Mouse (Mus musculus) C2C12 (cell line): ENCODE measurements at regions not wholly inside any gene's neighbourhood (a gene's known extent, or its start where the extent isn't known, plus 50 kb on each side); places are given as distances from the start of the nearest gene placed in this dataset.

ENCODE experiments used
- H3K27me3 ChIP-seq: one replicate; pipeline ENCODE4 v1.6.1; 2011; ENCODE audit not compliant: control insufficient read depth, insufficient read depth, insufficient read length
- H3K36me3 ChIP-seq: one replicate; pipeline ENCODE4 v1.6.1; 2011; ENCODE audit not compliant: control insufficient read depth, insufficient read depth
- H3K4me3 ChIP-seq: one replicate; pipeline ENCODE4 v1.5.1; 2011; ENCODE audit warnings: mild to moderate bottlenecking, control low read depth; ENCODE audit not compliant: poor library complexity, insufficient read depth, severe bottlenecking
- H3K79me2 ChIP-seq: one replicate; pipeline ENCODE4 v1.6.1; 2011; ENCODE audit not compliant: control insufficient read depth, insufficient read depth
- H3K79me3 ChIP-seq: one replicate; pipeline ENCODE4 v1.6.1; 2011; ENCODE audit warnings: low read depth, control low read depth
- H3ac ChIP-seq: one replicate; pipeline ENCODE3; 2011; ENCODE audit warnings: low read depth; ENCODE audit not compliant: control insufficient read depth, insufficient read length
- CEBPB ChIP-seq: IDR thresholded peaks from one replicate; pipeline ENCODE4 v1.6.1; 2011; ENCODE audit warnings: low read depth, mild to moderate bottlenecking, control low read depth, moderate library complexity
- CTCF ChIP-seq: IDR thresholded peaks from one replicate; pipeline ENCODE4 v1.5.1; 2011; ENCODE audit not compliant: control insufficient read depth, insufficient read depth, insufficient read length
- FOSL1 ChIP-seq: IDR thresholded peaks from one replicate; pipeline ENCODE4 v1.8.0; 2011; ENCODE audit warnings: mild to moderate bottlenecking, low read length; ENCODE audit not compliant: poor library complexity, insufficient read depth, severe bottlenecking
- MAX ChIP-seq: IDR thresholded peaks from one replicate; pipeline ENCODE4 v1.6.1; 2011; ENCODE audit warnings: mild to moderate bottlenecking, control low read depth
- MYOD1 ChIP-seq: IDR thresholded peaks from one replicate; pipeline ENCODE4 v1.6.1; 2011; ENCODE audit warnings: low read depth; ENCODE audit not compliant: control insufficient read depth, insufficient read length
- MYOG ChIP-seq: IDR thresholded peaks from one replicate; pipeline ENCODE4 v1.6.1; 2011; ENCODE audit not compliant: control insufficient read depth, insufficient read length; ENCODE audit errors: extremely low read depth
- USF1 ChIP-seq: IDR thresholded peaks from one replicate; pipeline ENCODE4 v1.6.1; 2011; ENCODE audit warnings: low read depth, mild to moderate bottlenecking, control low read depth, moderate library complexity

- no peak overlapping the region for H3ac ChIP-seq
- no peaks in the 10 kb centered on the region for H3K79me2 ChIP-seq
- H3K27me3 ChIP-seq = no peaks in the 10 kb centered on the region
- H3K4me3 ChIP-seq = no peak overlapping the region
- TF ChIP-seq FOSL1 (no peak), CTCF (no peak), USF1 (no peak), MYOG (no peak), MAX (no peak), CEBPB (no peak), MYOD1 (no peak)
- no peaks in the 10 kb centered on the region for H3K36me3 ChIP-seq
- no peaks in the 10 kb centered on the region for H3K79me3 ChIP-seq
Observed at GRCm38 (mm10) chr19:28190250-28190649, 179.3 kb upstream of the Rfx3 start.

- no peaks in the 10 kb centered on the region for H3K79me3 ChIP-seq
Observed at GRCm38 (mm10) chr19:28188363-28188762, 177.4 kb upstream of the Rfx3 start.

GRCm38 (mm10) chr19:28182411-28183182 is 171.6 kb upstream of the Rfx3 start:
- no peaks in the 10 kb centered on the region for H3K36me3 ChIP-seq
- H3ac ChIP-seq = no peak overlapping the region
- H3K79me3 ChIP-seq = no peaks in the 10 kb centered on the region
- H3K4me3 ChIP-seq = no peak overlapping the region
- no peaks in the 10 kb centered on the region for H3K79me2 ChIP-seq
- TF ChIP-seq USF1 (no peak), MYOD1 (no peak), MAX (no peak), CEBPB (no peak), CTCF (no peak), MYOG (no peak), FOSL1 (no peak)
- H3K27me3 ChIP-seq = no peaks in the 10 kb centered on the region

More at GRCm38 (mm10) chr19:28188363-28188762, 177.4 kb upstream of the Rfx3 start:
- no peaks in the 10 kb centered on the region for H3K79me2 ChIP-seq
- no peaks in the 10 kb centered on the region for H3K36me3 ChIP-seq
- no peak overlapping the region for H3K4me3 ChIP-seq
- no peaks in the 10 kb centered on the region for H3K27me3 ChIP-seq
- H3ac ChIP-seq = no peak overlapping the region
- TF ChIP-seq MYOD1 (no peak), USF1 (no peak), FOSL1 (no peak), MYOG (no peak), CTCF (no peak)

GRCm38 (mm10) chr19:28181171-28181570 is 170.2 kb upstream of the Rfx3 start:
- no peak for TF ChIP-seq MYOD1
- no peak for TF ChIP-seq CTCF
- no peak for TF ChIP-seq USF1
- TF ChIP-seq MAX = no peak
- TF ChIP-seq MYOG = no peak
- no peak for TF ChIP-seq CEBPB
- TF ChIP-seq FOSL1 = no peak

GRCm38 (mm10) chr19:28178114-28178513 is 167.1 kb upstream of the Rfx3 start:
- H3K79me2 ChIP-seq = no peaks in the 10 kb centered on the region
- TF ChIP-seq MYOG (no peak), FOSL1 (no peak), CTCF (no peak), MAX (no peak), CEBPB (no peak), USF1 (no peak), MYOD1 (no peak)
- no peaks in the 10 kb centered on the region for H3K36me3 ChIP-seq
- no peaks in the 10 kb centered on the region for H3K79me3 ChIP-seq
- no peak overlapping the region for H3ac ChIP-seq
- H3K27me3 ChIP-seq = no peaks in the 10 kb centered on the region
- no peak overlapping the region for H3K4me3 ChIP-seq

More at GRCm38 (mm10) chr19:28181171-28181570, 170.2 kb upstream of the Rfx3 start:
- H3K36me3 ChIP-seq = no peaks in the 10 kb centered on the region
- no peak overlapping the region for H3ac ChIP-seq
- H3K4me3 ChIP-seq = no peak overlapping the region
- H3K27me3 ChIP-seq = no peaks in the 10 kb centered on the region
- H3K79me3 ChIP-seq = no peaks in the 10 kb centered on the region
- H3K79me2 ChIP-seq = no peaks in the 10 kb centered on the region

GRCm38 (mm10) chr19:28176821-28177220 is 165.9 kb upstream of the Rfx3 start:
- Histone ChIP-seq H3K79me2 (no peaks in the 10 kb centered on the region), H3K27me3 (no peaks in the 10 kb centered on the region)
- no peak for TF ChIP-seq MAX
- peak; percentile 24 for TF ChIP-seq FOSL1
- TF ChIP-seq USF1 = no peak
- no peak for TF ChIP-seq CEBPB

More at GRCm38 (mm10) chr19:28176821-28177220, 165.9 kb upstream of the Rfx3 start:
- Histone ChIP-seq H3K36me3 (no peaks in the 10 kb centered on the region), H3ac (no peak overlapping the region), H3K79me3 (no peaks in the 10 kb centered on the region), H3K4me3 (no peak overlapping the region)
